Mouse (Mus musculus) myocyte (in vitro differentiated cells): ENCODE measurements around the gene Gpm6b.

Source experiments
- CEBPB ChIP-seq: IDR thresholded peaks from 2 replicates; pipeline ENCODE4 v1.6.1; 2011; ENCODE audit warnings: mild to moderate bottlenecking, moderate library complexity; ENCODE audit not compliant: poor library complexity, insufficient read depth, severe bottlenecking
- E2F4 ChIP-seq: IDR thresholded peaks from one replicate; pipeline ENCODE4 v1.6.1; 2011; ENCODE audit warnings: mild to moderate bottlenecking, control low read depth, moderate library complexity; ENCODE audit not compliant: insufficient read depth
- MAX ChIP-seq: IDR thresholded peaks from one replicate; pipeline ENCODE4 v1.6.1; 2011; ENCODE audit warnings: low read depth, mild to moderate bottlenecking, control low read depth
- MYOD1 ChIP-seq, 3 experiments: IDR thresholded peaks; one replicate each; pipeline ENCODE4 v1.6.1; 2011; ENCODE audit warnings: control low read depth in 2 of 3, low read depth in 2 of 3, mild to moderate bottlenecking in 2 of 3, moderate library complexity in 1 of 3; ENCODE audit not compliant: insufficient read length in 2 of 3, control insufficient read depth in 1 of 3
- MYOG ChIP-seq, 3 experiments: IDR thresholded peaks; one replicate each; pipeline ENCODE4 v1.6.1; 2011; ENCODE audit warnings: control low read depth in 2 of 3, low read depth in 2 of 3, mild to moderate bottlenecking in 2 of 3; ENCODE audit not compliant: insufficient read length in 2 of 3, control insufficient read depth in 1 of 3, insufficient read depth in 1 of 3
- POLR2A ChIP-seq: IDR thresholded peaks from one replicate; pipeline ENCODE4 v1.6.1; 2011; ENCODE audit warnings: low read depth, mild to moderate bottlenecking, control low read depth, moderate library complexity; ENCODE audit not compliant: insufficient read length
- POLR2AphosphoS2 ChIP-seq: IDR thresholded peaks from one replicate; pipeline ENCODE4 v1.6.1; 2011; ENCODE audit warnings: low read depth, control low read depth; ENCODE audit not compliant: insufficient read length
- REST ChIP-seq: IDR thresholded peaks from one replicate; pipeline ENCODE4 v1.6.1; 2011; ENCODE audit warnings: mild to moderate bottlenecking, control low read depth, moderate library complexity; ENCODE audit not compliant: insufficient read depth, insufficient read length
- SRF ChIP-seq: IDR thresholded peaks from one replicate; pipeline ENCODE4 v1.6.1; 2011; ENCODE audit warnings: low read depth; ENCODE audit not compliant: control insufficient read depth, insufficient read length
- TCF12 ChIP-seq: IDR thresholded peaks from one replicate; pipeline ENCODE4 v1.6.1; 2011; ENCODE audit warnings: mild to moderate bottlenecking, control low read depth; ENCODE audit not compliant: poor library complexity, insufficient read depth, severe bottlenecking
- USF1 ChIP-seq: IDR thresholded peaks from one replicate; pipeline ENCODE4 v1.6.1; 2011; ENCODE audit warnings: low read depth, mild to moderate bottlenecking, control low read depth, moderate library complexity

- no peak for TF ChIP-seq POLR2A
- TF ChIP-seq MAX, result no peak
- TF ChIP-seq MYOG (IDR thresholded peaks at IDR 0.05; ENCODE audit: control insufficient read depth in 1 of 3, insufficient read depth in 1 of 3, insufficient read length in 2 of 3, low read depth in 2 of 3), result no peak
- TF ChIP-seq E2F4, result no peak
- no peak for TF ChIP-seq USF1
- TF ChIP-seq MYOD1 (IDR thresholded peaks at IDR 0.05; ENCODE audit: control insufficient read depth in 1 of 3, insufficient read length in 2 of 3, low read depth in 2 of 3), result no peak
- TF ChIP-seq POLR2AphosphoS2, result no peak
- no peak for TF ChIP-seq TCF12
- TF ChIP-seq CEBPB, result no peak
- no peak for TF ChIP-seq REST
- no peak for TF ChIP-seq SRF
Observed at GRCm38 (mm10) chrX:166386656-166387055, 147.9 kb downstream of the Gpm6b start.
